Mouse (Mus musculus) heart, postnatal 0 days (tissue): ENCODE data around the gene Hoxd3. TPM values are rescaled to one million over a fixed set of nuclear protein-coding genes. Genes with fewer than 3 reads are reported as not detected.

Source experiments
- ATAC-seq: fragments of 200-750 bp; cut with Nextera tagmentation; 2 replicates; pipeline ENCODE4 v1.8.0; 2017; ENCODE audit warnings: low read depth, moderate number of reproducible peaks, moderate library complexity; ENCODE audit not compliant: insufficient read depth
- DNase-seq: peaks from one replicate; pipeline ENCODE4 v3.0.0-alpha.2; 2016; ENCODE audit warnings: low spot score
- H3K27ac ChIP-seq: fragments of 300-500 bp; sonication (generic); 2 replicates; pipeline ENCODE4 v1.5.1; 2014; ENCODE audit warnings: low read depth, mild to moderate bottlenecking
- H3K27me3 ChIP-seq: fragments of 300-500 bp; sonication (generic); 2 replicates; pipeline ENCODE4 v1.6.1; 2014; ENCODE audit warnings: low read length, mixed read lengths; ENCODE audit not compliant: control insufficient read depth, insufficient read depth
- H3K36me3 ChIP-seq: fragments of 300-500 bp; sonication (generic); replicated peaks from 2 replicates; pipeline ENCODE4 v1.6.1; 2014; ENCODE audit warnings: low read length, mixed read lengths; ENCODE audit not compliant: control insufficient read depth, insufficient read depth
- H3K4me1 ChIP-seq: fragments of 300-500 bp; sonication (generic); 2 replicates; pipeline ENCODE4 v1.6.1; 2014; ENCODE audit warnings: antibody characterized with exemption; ENCODE audit not compliant: control insufficient read depth, insufficient read depth
- H3K4me2 ChIP-seq: fragments of 300-500 bp; sonication (generic); 2 replicates; pipeline ENCODE4 v1.6.1; 2014; ENCODE audit warnings: low read depth, mild to moderate bottlenecking, low read length, moderate library complexity
- H3K4me3 ChIP-seq: fragments of 300-500 bp; sonication (generic); 2 replicates; pipeline ENCODE4 v1.5.1; 2014; ENCODE audit warnings: low read depth, low read length
- H3K9ac ChIP-seq: fragments of 300-500 bp; sonication (generic); replicated peaks from 2 replicates; pipeline ENCODE4 v1.6.1; 2014; ENCODE audit warnings: low read depth, low read length, mixed read lengths
- H3K9me3 ChIP-seq: fragments of 300-500 bp; sonication (generic); replicated peaks from 2 replicates; pipeline ENCODE4 v1.6.1; 2016; ENCODE audit warnings: low read length; ENCODE audit not compliant: control insufficient read depth
- CTCF ChIP-seq: IDR thresholded peaks from 2 replicates; pipeline ENCODE4 v1.5.1; 2016; ENCODE audit warnings: antibody characterized with exemption, control low read depth, low read depth
- EP300 ChIP-seq: IDR thresholded peaks from 2 replicates; pipeline ENCODE4 v1.6.1; 2016; ENCODE audit warnings: antibody characterized with exemption, low read depth
- WGBS: fragments of 180-500 bp; shearing (Covaris S2); extraction: QIAGEN DNeasy Blood & Tissue Kit; methylation state at CpG from one replicate; pipeline ENCODE4 v1.1.7; 2014; 5-methylcytosine and 5-hydroxymethylcytosine counted together
- polyA plus RNA-seq: library from polyadenylated mRNA; unstranded; fragments of >200 nt; fragmentation: Nextera tagmentation; extraction: Ambion mirVana; gene quantifications from 2 replicates; pipeline ENCODE4 v1.2.1, GENCODE M21; 2015
- total RNA-seq: library from RNA; depleted of rRNA; stranded (reverse); fragments of >200 nt; gene quantifications from 2 replicates; pipeline ENCODE4 v1.2.3, GENCODE M21; 2014; ENCODE audit warnings: low replicate concordance

Hoxd3 gene
- total and polyA plus RNA-seq, 2 experiments from 2014 or later = 0.04 TPM; not detected in 1

DNA sequence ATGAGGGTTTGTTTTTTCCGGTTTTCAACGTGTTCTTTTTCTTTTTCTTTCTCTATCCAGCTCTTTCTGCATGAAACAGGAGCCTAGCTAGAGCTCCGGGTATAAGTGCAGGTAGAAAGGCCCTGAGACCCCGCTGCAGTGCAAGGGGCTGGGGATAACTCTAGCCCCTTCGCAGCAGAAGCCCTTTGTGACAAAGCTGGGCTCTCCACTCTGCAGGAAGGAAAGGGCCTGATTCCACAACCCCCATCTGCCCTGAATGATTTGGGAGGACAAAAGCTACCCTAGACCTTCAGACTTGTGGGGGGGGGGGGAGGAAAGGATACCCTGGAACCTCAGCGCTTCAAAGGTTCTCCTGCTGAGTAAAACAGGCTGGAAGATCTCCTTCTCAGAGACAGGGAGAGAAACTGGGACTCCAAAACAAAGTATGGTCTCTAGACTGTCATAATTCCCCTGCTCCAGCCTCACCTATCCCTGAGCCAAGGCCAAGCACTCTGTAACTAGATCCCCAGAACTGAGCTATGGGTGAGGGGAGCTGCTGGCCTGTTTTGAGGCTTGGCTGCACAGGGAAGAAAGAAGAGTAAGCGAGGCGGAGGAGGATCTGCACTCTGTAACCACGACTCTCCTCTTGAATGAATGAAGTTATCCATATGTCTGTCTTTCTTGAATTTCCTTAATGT is 35.2 kb upstream of the Hoxd3 start:
- Histone ChIP-seq H3K9me3 (no peaks in the 10 kb centered on the region), H3K9ac (no peak overlapping the region), H3K4me1 (0 out of 2 replicates have a peak, but pooled peaks cover 4% of the 10 kb centered on the region), H3K4me3 (no peak overlapping the region), H3K27me3 (peaks cover 100% of the 10 kb centered on the region), H3K4me2 (no peak overlapping the region), H3K27ac (no peak overlapping the region), H3K36me3 (no peaks in the 10 kb centered on the region)
- DNase-seq (no peak), ATAC-seq (no peak)
- TF ChIP-seq EP300 = no peak
- 6% methylated on average over 9 of the region's 9 CpGs for WGBS

DNA sequence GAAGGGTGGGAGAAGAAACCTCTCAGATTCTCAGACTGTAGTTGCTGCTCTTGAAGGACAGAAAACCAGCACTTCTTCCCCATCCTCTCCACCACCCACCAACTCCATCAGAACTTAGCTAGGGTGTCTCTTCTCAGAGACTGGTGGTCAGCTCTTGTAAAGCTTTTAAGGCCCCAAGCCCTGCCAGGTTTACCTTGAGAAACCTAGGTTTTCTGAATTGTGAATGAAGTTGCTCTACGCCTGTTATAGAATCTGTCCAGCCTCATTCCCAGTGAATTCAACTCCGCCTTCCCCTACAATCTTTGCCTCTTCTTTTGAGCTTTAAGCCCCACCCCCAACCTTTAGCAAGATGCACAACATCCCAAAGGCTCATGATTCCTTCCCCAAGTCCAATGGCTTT is 34.6 kb upstream of the Hoxd3 start:
- Histone ChIP-seq H3K4me2 (no peak overlapping the region), H3K9me3 (no peaks in the 10 kb centered on the region), H3K4me1 (peaks cover 8% of the 10 kb centered on the region; the same call in 1 of the 2 replicates), H3K27me3 (peaks cover 100% of the 10 kb centered on the region), H3K36me3 (no peaks in the 10 kb centered on the region), H3K27ac (no peak overlapping the region), H3K9ac (no peak overlapping the region), H3K4me3 (no peak overlapping the region)
- TF ChIP-seq EP300 = no peak
- TF ChIP-seq CTCF = no peak
- DNase-seq (no peak), ATAC-seq (no peak)
- WGBS = 23% methylated on average over 2 of the region's 2 CpGs

DNA sequence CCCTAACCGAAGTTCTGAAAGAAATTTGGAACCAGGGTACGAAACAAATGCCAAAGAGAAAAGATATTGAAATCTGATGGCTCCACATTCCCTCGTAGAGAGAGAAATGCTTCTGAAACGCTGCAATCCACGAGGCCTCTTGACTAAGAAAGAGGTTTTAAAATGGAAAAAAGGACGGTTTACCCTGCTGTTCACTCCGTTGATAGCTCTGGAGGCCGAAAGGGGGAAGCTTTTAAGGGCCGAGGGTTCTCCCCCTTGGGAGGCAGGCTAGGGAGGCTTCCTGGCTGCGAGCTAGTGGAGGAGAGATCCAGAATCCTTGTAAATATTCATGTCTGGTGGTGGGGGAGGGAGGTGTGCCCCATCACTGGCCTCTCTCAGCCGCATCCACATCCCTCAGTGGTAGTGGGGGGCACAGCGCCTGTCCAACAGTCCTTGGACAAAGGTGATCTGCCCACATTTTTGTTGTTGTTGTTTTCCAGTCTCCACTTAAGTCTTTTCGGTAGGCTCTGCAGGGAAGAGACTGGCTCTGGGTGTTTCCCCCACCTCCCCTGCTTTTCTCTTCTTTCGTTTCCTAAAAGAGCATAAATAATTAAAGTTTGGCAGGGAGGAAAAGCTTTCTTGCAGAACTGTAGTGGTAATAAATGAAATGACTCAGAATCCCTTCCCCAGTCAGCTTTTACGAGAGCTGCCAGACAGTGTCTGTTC is 32.7 kb upstream of the Hoxd3 start, which contains the start of gene Hoxd11:
Gene Hoxd11 (plus strand): TSS at position 667 of the 705 bp plus-strand sequence.
- H3K4me3 ChIP-seq = peak within 1 kb of the TSS; percentile 12; the same call in 1 of the 2 replicates
- no peak within 1 kb of the TSS for H3K9ac ChIP-seq
- H3K36me3 ChIP-seq = no peaks in the 10 kb centered on the region
- peaks cover 100% of the 10 kb centered on the region for H3K27me3 ChIP-seq
- H3K4me2 ChIP-seq = no peak within 1 kb of the TSS
- peaks cover 9% of the 10 kb centered on the region; the same call in 1 of the 2 replicates for H3K4me1 ChIP-seq
- H3K9me3 ChIP-seq = no peaks in the 10 kb centered on the region
- DNase-seq (no peak), ATAC-seq (no peak)
- TF ChIP-seq CTCF (no peak), EP300 (no peak)
- no peak within 1 kb of the TSS for H3K27ac ChIP-seq
- 2% methylated on average over 15 of the region's 15 CpGs for WGBS

DNA sequence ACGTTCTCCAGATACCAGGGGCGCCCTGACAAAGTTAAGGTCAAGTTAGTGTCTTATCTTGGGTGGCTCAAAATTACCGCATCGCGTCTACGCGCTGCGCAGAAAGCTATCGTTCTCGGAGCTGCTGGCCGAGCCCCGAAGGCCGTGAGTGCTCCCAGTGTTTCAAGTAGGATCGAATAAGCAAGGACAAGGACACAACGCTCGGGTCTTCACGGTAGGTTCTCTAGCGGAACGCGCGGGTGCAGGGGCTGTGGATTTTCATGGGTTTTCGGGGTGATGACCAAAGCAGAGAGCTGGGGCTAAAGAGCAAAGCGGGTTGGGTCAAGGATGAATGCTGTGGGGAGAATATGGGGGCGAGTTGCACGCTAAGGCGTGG is 32.1 kb upstream of the Hoxd3 start:
- DNase-seq (no peak), ATAC-seq (no peak)
- Histone ChIP-seq H3K9ac (no peak overlapping the region), H3K27me3 (peaks cover 100% of the 10 kb centered on the region), H3K27ac (no peak overlapping the region), H3K9me3 (no peaks in the 10 kb centered on the region), H3K4me1 (peaks cover 9% of the 10 kb centered on the region; the same call in 1 of the 2 replicates), H3K4me3 (peak overlapping the region; percentile 12; the same call in 1 of the 2 replicates), H3K4me2 (no peak overlapping the region), H3K36me3 (no peaks in the 10 kb centered on the region)
- no peak for TF ChIP-seq CTCF
- TF ChIP-seq EP300 = no peak
- WGBS = 2% methylated on average over 26 of the region's 26 CpGs

DNA sequence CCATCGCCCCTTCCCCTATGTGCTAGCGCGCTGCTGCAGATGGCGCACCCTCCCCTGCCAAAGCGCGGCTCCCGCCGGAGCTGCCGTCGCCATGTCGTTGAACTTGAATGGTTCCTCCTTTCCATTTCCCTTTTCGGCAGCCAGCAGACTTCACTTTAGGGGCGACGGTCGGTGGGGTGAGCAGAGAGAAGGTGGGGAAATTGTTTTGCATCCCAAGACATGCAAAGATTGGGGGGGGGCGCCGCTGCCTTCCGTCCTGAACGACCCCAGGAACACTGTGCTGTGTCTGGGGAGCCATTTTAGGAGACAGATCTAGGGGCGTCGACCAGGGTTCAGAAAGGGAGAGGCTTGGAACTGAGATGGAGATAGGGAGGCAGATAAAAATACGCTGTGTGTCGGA is 31.7 kb upstream of the Hoxd3 start:
- DNase-seq (no peak), ATAC-seq (no peak)
- TF ChIP-seq CTCF = no peak
- TF ChIP-seq EP300 = no peak
- under 1% methylated on average over 23 of the region's 23 CpGs for WGBS
- Histone ChIP-seq H3K27ac (no peak overlapping the region), H3K4me2 (no peak overlapping the region), H3K27me3 (peaks cover 100% of the 10 kb centered on the region), H3K9me3 (no peaks in the 10 kb centered on the region), H3K4me3 (peak overlapping the region; percentile 12; the same call in 1 of the 2 replicates), H3K36me3 (no peaks in the 10 kb centered on the region), H3K9ac (no peak overlapping the region), H3K4me1 (peaks cover 9% of the 10 kb centered on the region; the same call in 1 of the 2 replicates)
